Mouse (Mus musculus): ENCODE measurements around the gene Lce1d. TPM values are rescaled to one million over a fixed set of nuclear protein-coding genes. Genes with fewer than 3 reads are reported as not detected.

Gene Lce1d
- 0.91 TPM in 1 of 2 replicates, not detected in the other for polyA plus RNA-seq (2015; fragmentation: Nextera tagmentation; extraction: Ambion mirVana)

DNA sequence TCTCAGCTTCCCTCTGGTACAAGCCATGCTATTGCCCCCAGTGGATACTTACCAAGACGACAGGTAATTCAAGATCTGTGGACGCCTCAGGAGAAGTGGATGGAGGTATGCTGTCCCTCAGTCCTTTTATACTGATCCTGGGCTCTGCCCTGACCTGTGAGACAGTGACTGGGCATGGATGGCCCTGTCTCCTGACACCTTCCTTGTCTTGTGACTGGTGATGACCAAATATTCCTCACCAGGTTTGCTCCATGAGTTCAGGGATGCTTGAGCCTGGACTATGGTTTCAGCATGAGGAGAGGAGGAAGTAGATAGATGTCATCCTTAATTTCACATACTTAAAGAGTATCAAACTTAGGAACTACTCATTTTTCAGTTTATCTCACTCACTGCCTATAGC is at the start of gene Lce1d:
TSS of gene Lce1d (minus strand) at position 101 of the 400 bp plus-strand sequence.

DNA sequence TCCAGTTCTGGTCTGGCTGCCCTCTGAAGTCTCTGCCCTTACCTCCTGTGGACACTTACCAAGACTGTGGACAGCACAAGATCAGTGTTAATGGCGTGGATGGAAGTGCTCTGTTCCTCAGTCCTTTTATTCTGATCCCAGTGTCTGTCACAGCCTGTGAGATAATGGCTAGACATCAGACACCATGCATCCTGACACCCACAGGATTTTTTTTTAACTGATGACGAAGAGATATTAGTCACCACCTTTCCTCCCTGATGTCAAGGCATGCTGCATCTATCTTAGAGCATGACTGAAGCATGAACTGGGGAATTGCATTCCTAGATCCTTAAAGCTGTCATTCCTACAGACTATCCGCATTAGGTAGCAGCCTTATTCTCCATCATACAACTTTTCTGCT is 33.2 kb upstream of the Lce1d start, which contains the start of gene Lce1f:
TSS of gene Lce1f (minus strand) at position 101 of the 400 bp plus-strand sequence.

DNA sequence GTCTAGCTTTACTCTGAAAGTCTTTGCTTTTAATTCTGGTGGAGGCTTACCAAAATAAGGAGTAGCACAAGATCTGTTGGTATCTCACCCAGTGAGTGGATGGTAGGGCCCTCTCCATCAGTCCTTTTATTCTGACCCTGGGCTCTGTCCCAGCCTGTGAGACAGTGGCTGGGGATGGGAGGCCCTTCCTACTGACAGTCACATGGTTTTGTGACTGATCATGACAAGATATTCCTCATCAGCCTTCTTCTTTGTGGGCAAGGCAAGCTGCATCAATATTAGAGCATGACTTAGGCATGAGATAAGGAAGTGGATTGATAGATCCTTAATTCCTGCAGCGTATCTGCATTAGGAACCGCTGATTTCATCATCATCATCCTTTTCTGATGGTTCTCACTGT is 22.0 kb upstream of the Lce1d start, which contains the start of gene Lce1e:
TSS of gene Lce1e (minus strand) at position 101 of the 400 bp plus-strand sequence.

GRCm38 (mm10) chr3:92678947-92679346 is 8.1 kb downstream of the Lce1d start, which contains the start of gene Lce1c:
Lce1c (plus strand) TSS chr3:92679247.

DNA sequence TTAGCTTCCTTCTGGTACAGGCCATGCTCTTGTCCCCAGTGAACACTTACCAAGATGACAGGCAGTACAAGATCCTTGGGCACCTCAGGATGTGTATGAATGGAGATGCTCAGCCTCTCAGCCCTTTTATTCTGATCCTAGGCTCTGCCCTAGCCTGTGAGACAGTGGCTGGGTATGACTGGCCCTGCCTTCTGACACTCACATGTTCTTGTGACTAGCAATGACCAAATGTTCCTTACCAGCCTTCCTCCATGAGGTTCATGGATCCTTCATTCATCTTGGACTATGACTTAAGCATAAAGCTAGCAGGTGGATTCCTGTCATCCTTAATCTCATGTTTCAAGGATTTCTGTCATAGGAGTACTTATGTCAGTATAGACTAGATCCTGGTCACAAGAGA is 16.8 kb downstream of the Lce1d start, which contains the start of gene Lce1a2:
TSS of gene Lce1a2 (minus strand) at position 101 of the 400 bp plus-strand sequence.

DNA sequence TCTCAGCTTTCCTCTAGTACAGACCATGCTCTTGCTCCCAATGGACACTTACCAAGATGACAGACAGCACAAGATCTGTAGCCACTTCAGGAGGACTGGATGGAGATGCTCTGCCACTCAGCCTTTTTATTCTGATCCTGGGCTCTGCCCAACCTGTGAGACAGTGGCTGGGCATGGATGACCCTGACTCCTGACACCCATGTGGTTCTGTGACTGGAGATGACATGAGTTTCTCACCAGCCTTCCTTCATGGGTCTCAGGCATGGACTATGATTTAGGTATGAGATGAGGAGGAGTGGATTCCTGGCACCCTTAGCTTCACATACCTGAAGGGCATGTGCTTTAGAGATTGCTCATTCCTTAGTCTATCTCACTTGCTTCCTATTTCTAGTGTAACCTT is 30.2 kb downstream of the Lce1d start, which contains the start of gene Lce1b:
TSS of gene Lce1b (minus strand) at position 101 of the 400 bp plus-strand sequence.

GRCm38 (mm10) chr3:92648207-92648606 is 38.8 kb downstream of the Lce1d start, which contains the start of gene Lce1a1:
Lce1a1 (minus strand) TSS chr3:92648307.

Other genes with a start within 250 kb of the Lce1d start
- 0.32 TPM in 1 of 2 replicates, not detected in the other for gene Sprr1b, start 248.4 kb downstream of the Lce1d start, polyA plus RNA-seq (2015; fragmentation: Nextera tagmentation; extraction: Ambion mirVana)
- gene Sprr3, start 228.5 kb downstream of the Lce1d start, polyA plus RNA-seq (2015; fragmentation: Nextera tagmentation; extraction: Ambion mirVana) = 0.25 and 4.2 TPM in 2 replicates
- 1.6 and 7.8 TPM in 2 replicates for gene Sprr1a, start 201.3 kb downstream of the Lce1d start, polyA plus RNA-seq (2015; fragmentation: Nextera tagmentation; extraction: Ambion mirVana)
- not detected in 2 replicates for gene Sprr4, start 186.7 kb downstream of the Lce1d start, polyA plus RNA-seq (2015; fragmentation: Nextera tagmentation; extraction: Ambion mirVana)
- gene 2310046K23Rik, start 152.7 kb downstream of the Lce1d start, polyA plus RNA-seq (2015; fragmentation: Nextera tagmentation; extraction: Ambion mirVana) = not detected in 2 replicates
- gene Ivl, start 113.5 kb downstream of the Lce1d start, polyA plus RNA-seq (2015; fragmentation: Nextera tagmentation; extraction: Ambion mirVana) = 0.38 TPM in 1 of 2 replicates, not detected in the other
- 0.15 and 0.84 TPM in 2 replicates for gene Smcp, start 98.2 kb downstream of the Lce1d start, polyA plus RNA-seq (2015; fragmentation: Nextera tagmentation; extraction: Ambion mirVana)
- not detected in 2 replicates for gene 2210017I01Rik, start 79.7 kb downstream of the Lce1d start, polyA plus RNA-seq (2015; fragmentation: Nextera tagmentation; extraction: Ambion mirVana)
- 3.2 and 3.3 TPM in 2 replicates for gene Lce6a, start 65.5 kb downstream of the Lce1d start, polyA plus RNA-seq (2015; fragmentation: Nextera tagmentation; extraction: Ambion mirVana)
- 0.71 TPM in 1 of 2 replicates, not detected in the other for gene Lce1a1, start 38.9 kb downstream of the Lce1d start, polyA plus RNA-seq (2015; fragmentation: Nextera tagmentation; extraction: Ambion mirVana)
- gene Lce1b, start 30.3 kb downstream of the Lce1d start, polyA plus RNA-seq (2015; fragmentation: Nextera tagmentation; extraction: Ambion mirVana) = 0.35 TPM in 1 of 2 replicates, not detected in the other
- 1.1 TPM in 1 of 2 replicates, not detected in the other for gene Lce1a2, start 16.9 kb downstream of the Lce1d start, polyA plus RNA-seq (2015; fragmentation: Nextera tagmentation; extraction: Ambion mirVana)
- gene Lce1c, start 8.0 kb downstream of the Lce1d start, polyA plus RNA-seq (2015; fragmentation: Nextera tagmentation; extraction: Ambion mirVana) = 2.4 TPM in 1 of 2 replicates, not detected in the other
- 1.1 TPM in 1 of 2 replicates, not detected in the other for gene Lce1e, start 21.9 kb upstream of the Lce1d start, polyA plus RNA-seq (2015; fragmentation: Nextera tagmentation; extraction: Ambion mirVana)
- gene Lce1f, start 33.1 kb upstream of the Lce1d start, polyA plus RNA-seq (2015; fragmentation: Nextera tagmentation; extraction: Ambion mirVana) = 1.1 TPM in 1 of 2 replicates, not detected in the other
- gene Gm38119, start 51.9 kb upstream of the Lce1d start, polyA plus RNA-seq (2015; fragmentation: Nextera tagmentation; extraction: Ambion mirVana) = not detected in 2 replicates
- gene Lce1g, start 65.1 kb upstream of the Lce1d start, polyA plus RNA-seq (2015; fragmentation: Nextera tagmentation; extraction: Ambion mirVana) = not detected in 2 replicates
- 0.93 TPM in 1 of 2 replicates, not detected in the other for gene Lce1h, start 77.9 kb upstream of the Lce1d start, polyA plus RNA-seq (2015; fragmentation: Nextera tagmentation; extraction: Ambion mirVana)
- gene Lce1i, start 91.7 kb upstream of the Lce1d start, polyA plus RNA-seq (2015; fragmentation: Nextera tagmentation; extraction: Ambion mirVana) = not detected in 2 replicates
- gene Lce1j, start 103.3 kb upstream of the Lce1d start, polyA plus RNA-seq (2015; fragmentation: Nextera tagmentation; extraction: Ambion mirVana) = 0.61 TPM in 1 of 2 replicates, not detected in the other
- not detected in 2 replicates for gene Lce1k, start 120.7 kb upstream of the Lce1d start, polyA plus RNA-seq (2015; fragmentation: Nextera tagmentation; extraction: Ambion mirVana)
- gene Kprp, start 140.0 kb upstream of the Lce1d start, polyA plus RNA-seq (2015; fragmentation: Nextera tagmentation; extraction: Ambion mirVana) = 0.09 TPM in 1 of 2 replicates, not detected in the other
- 1.2 TPM in 1 of 2 replicates, not detected in the other for gene Lce1l, start 164.1 kb upstream of the Lce1d start, polyA plus RNA-seq (2015; fragmentation: Nextera tagmentation; extraction: Ambion mirVana)
- 0.24 TPM in 1 of 2 replicates, not detected in the other for gene 2310050C09Rik, start 183.0 kb upstream of the Lce1d start, polyA plus RNA-seq (2015; fragmentation: Nextera tagmentation; extraction: Ambion mirVana)
- 1.8 TPM in 1 of 2 replicates, not detected in the other for gene Lce3a, start 239.0 kb upstream of the Lce1d start, polyA plus RNA-seq (2015; fragmentation: Nextera tagmentation; extraction: Ambion mirVana)
- 1.2 TPM in 1 of 2 replicates, not detected in the other for gene Lce3b, start 245.8 kb upstream of the Lce1d start, polyA plus RNA-seq (2015; fragmentation: Nextera tagmentation; extraction: Ambion mirVana)